Mouse (Mus musculus) retina, embryonic 14.5 days (tissue): ENCODE data around the gene Ralgapa2.

Source experiments
- DNase-seq: peaks from one replicate; pipeline ENCODE4 v3.0.0-alpha.2; 2015; ENCODE audit warnings: low spot score

Ralgapa2 gene

GRCm38 (mm10) chr2:146258736-146259469 lies 253.2 kb downstream of the Ralgapa2 start:
- DNase-seq, result peak; percentile 60

- DNase-seq, result no peak
These were observed 254.5 kb downstream of the Ralgapa2 start for GRCm38 (mm10) chr2:146257609-146258008.

- DNase-seq, result no peak
These were observed 255.1 kb downstream of the Ralgapa2 start for GRCm38 (mm10) chr2:146257037-146257436.

GRCm38 (mm10) chr2:146256321-146256875 lies 255.7 kb downstream of the Ralgapa2 start:
- peak; percentile 69 for DNase-seq

- DNase-seq, result no peak
These were observed 256.5 kb downstream of the Ralgapa2 start for GRCm38 (mm10) chr2:146255636-146256035.

GRCm38 (mm10) chr2:146254387-146254786 lies 257.8 kb downstream of the Ralgapa2 start:
- no peak for DNase-seq

DNA sequence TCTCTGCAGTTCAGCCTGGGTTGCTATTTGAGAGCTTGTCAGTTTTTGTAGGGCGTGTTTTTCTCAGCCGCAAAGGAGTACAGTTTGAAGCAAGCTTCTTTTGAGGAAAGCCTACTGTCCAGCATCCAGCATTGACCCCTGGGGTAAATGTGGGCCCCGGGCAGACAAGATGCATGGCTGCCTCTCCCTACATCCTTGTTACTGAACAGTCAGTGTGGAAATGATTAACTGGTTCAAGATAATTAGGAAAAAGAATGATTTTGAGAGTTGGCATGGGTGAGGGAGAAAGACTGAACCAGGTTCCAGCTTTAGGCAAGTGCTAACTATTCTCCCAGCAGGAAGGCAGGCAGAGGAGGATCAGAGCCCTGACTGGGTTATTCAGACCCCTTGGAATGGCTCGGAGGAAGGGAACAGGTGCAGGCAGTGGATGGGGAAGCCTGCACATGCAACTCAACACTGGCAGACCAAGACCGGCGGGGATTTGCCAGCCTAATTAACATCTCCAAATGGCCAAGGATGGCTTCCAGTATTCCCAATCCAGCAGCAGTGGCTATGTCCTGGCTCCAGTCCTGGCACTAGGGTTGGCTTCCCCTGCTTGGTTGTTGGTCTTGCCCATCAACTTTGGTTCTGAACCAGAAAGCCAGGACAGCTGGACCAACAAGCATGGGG lies 261.8 kb downstream of the Ralgapa2 start:
- DNase-seq, result no peak

DNA sequence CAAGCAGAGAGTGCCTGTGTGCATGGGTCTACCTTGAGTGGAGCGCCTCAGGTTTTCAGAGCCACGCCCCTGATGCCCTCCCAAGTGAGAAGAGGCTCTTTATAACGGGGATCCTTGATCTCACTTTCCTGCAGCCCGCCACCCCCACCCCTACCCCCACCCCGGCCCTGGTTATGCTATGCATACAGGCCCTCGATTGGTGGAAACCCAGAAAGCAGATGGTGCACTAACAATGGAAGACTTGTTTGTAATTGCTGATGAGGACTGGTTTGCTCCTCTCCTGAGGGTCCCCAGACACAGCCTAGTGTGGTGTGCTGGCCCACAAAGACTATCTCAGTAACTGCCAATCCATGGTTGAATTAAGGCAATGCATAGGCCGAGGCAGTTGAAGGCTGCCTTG lies 263.1 kb downstream of the Ralgapa2 start:
- DNase-seq, result no peak

DNA sequence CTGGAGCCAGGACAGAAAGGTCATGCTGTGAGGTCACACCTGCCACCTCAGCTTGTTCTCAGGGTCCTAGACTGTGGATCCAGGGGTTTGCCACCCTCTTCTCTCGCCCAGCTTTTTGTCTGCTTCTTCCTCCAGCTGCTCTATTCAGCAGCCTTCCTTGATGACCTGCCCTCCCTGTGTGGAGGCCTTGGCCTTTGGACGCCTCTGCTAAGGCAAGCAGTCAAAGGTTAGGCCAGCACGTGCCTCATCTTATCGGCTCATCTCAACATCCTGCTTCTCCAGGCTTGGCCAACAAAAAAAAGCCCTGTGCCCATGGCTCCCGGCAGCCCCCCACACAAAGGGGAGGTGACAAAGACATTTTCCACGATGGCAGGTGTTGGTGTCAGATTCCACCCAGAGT lies 264.6 kb downstream of the Ralgapa2 start:
- DNase-seq, result no peak

DNA sequence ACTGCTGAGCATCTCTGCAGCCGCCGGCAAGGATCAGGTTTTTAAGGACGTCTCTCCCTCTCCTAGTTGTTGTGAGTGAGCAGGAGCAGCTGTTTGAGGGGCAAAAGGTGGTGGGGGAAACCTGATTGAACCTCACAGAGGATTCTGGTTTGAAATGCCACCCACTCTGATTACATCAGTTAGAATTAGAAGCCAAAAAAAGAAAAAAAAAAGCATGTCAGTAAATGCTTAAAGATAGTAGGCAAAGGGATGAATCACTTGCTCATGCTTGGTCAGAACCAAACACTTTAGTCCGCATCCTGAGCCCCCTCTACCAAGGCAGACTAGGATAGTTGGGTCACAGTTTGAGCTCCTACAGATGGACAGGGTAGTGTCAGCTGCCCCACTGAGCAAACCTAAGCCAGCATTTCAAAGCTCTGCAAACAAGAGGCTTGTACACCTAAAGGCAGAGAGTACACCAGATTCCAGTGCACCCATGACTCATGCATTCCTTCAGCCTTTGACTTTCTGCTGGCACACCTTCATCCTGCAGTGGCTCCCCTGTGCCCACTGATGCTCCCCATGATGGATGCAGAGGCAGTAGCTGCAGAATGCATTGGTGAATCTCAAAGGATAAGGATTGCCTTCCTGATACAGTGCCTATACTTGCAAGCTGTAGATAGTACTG lies 265.6 kb downstream of the Ralgapa2 start:
- no peak for DNase-seq

DNA sequence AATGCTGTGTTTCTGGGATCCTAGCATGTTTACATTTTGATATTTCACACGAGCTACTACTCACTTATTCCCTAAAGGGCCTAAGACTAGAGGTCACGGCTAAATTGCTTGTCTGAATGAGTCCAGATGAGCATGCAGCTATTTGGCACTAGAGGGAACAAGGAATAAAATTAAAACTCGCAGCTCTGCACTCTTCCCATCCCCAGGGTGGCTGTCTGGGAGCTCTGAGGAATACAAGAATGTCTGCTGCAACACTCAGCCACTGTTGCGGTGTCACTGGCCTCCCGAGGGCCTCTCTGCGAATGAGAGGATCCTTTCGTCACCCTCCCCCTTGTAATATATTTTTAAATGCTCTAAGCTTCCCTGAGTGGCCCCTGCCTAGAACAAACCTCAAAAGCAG lies 266.7 kb downstream of the Ralgapa2 start:
- no peak for DNase-seq

GRCm38 (mm10) chr2:146244049-146244448 lies 268.1 kb downstream of the Ralgapa2 start:
- no peak for DNase-seq

- no peak for DNase-seq
These were observed 272.9 kb downstream of the Ralgapa2 start for GRCm38 (mm10) chr2:146239196-146239747.

DNA sequence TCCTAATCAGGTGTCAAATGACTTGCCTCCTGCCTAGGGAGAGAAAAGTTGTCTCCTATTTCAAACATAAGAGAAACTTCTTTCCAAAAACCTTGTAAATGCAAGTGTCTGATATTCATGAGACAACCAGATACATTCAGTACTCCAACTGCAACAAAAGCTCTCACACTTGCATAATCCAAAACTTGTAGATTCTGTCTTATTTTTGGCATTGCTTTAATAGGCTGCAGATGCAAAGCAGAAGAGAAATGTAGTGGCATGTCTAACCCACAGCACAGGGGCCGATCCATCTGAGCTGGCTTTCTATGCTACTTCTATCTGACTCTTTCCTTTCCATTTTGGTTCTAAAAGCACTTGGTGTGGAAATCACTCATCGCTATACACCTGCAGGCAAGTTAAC lies 280.7 kb downstream of the Ralgapa2 start:
- no peak for DNase-seq

- DNase-seq, result no peak
These were observed 283.7 kb downstream of the Ralgapa2 start for GRCm38 (mm10) chr2:146228435-146228834.

DNA sequence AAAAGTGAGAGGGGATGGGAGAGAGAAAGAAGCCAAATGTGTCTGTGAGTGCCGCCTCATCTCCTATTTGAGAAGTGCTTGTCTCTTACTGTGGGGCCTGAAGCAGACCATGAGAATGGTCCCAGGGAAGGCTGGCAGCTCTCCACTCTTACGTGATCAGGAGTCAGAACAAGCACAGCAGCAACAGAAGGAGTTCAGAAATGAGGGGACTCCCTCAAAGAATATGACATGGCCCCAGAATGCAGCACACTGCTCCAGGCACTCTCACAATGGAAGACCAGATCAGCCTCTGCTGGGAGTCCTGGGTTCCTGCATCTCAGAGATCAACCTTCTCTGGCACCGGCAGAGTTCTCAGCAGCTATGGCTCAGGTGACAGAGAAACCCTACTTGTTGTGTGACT lies 284.5 kb downstream of the Ralgapa2 start:
- DNase-seq, result no peak

DNA sequence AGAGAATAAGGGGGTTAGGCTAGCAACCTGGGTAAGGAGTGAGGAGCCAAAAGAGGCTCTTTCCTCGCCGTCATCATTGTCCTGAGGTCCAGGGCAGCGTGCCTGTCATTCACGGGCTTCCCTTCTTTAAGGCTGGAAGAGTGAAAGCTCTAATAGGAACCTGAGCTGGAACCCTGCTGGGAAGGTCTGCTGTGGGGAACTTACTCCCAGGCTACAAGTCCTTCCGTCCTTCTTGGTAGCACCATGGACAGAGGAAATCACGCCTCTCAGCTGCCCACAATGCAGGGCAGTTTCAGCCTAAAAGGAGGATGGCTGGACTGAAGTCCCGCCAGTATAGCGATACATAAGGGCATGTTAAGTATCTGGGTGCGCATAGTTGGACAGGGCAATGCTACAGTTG lies 285.7 kb downstream of the Ralgapa2 start:
- DNase-seq, result peak; percentile 75

DNA sequence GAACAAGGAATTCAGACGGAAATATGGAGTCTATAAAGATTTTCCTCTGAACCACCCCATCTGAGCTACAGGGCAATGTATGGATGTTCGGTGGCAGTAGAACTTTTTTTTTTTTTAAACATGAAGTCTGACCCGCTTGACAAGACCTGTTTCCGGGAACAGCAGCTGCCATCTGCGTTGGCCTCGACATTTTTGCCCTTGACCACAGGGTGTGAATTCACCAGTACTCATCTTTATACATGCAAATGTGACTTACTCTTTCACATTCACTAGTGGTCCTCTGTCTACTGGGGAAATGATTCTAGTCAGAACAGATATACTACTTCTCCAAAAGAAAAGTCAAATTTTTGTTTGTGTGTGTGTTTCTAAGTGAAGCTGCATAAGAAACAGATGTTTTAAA lies 286.3 kb downstream of the Ralgapa2 start:
- DNase-seq, result peak; percentile 45

DNA sequence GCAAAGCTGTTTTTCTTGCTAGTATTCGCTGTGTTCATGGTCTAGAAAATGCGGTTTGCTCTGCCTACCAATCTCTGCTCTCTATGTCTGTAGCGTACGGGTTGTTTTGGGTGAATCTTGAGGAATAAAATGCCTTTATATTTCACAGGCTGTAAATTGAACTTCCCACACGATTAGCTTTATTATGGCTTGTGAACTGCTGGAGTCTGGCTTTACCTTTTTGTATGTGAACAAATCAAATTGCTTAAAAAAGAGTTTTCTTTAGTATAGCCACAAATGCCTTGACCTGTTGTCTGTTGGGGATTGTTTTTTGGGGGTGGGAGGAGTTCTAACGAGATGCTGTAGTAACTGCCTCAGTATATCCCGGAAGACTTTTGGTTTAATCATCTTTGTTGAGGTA lies 288.0 kb downstream of the Ralgapa2 start:
- no peak for DNase-seq

DNA sequence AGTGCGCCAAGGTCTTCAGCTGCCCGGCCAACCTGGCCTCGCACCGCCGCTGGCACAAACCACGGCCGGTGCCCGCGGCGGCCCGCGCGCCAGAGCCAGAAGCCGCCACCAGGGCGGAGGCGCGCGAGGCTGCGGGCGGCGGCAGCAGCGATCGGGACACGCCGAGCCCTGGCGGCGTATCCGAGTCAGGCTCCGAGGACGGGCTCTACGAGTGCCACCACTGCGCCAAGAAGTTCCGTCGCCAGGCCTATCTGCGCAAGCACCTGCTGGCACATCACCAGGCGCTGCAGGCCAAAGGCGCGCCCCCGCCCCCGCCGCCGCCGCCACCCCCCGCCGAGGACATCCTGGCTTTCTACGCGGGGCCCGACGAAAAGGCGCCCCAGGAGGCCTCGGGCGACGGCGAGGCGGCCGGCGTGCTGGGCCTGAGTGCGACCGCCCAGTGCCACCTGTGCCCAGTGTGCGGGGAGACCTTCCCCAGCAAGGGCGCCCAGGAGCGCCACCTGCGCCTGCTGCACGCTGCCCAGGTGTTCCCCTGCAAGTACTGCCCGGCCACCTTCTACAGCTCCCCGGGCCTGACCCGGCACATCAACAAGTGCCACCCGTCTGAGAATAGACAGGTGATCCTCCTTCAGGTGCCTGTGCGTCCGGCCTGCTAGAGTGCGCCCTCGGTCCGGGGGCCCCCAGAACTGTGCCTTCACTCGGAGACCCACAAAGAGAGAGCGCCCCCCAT lies 288.8 kb downstream of the Ralgapa2 start:
- peak; percentile 67 for DNase-seq

- peak; percentile 61 for DNase-seq
These were observed 289.6 kb downstream of the Ralgapa2 start for GRCm38 (mm10) chr2:146222279-146223175.
